Mouse (Mus musculus): ENCODE results near the gene Gm45140. TPM values are rescaled to one million over a fixed set of nuclear protein-coding genes. Genes with fewer than 3 reads are reported as not detected.

Gene Gm45140
- polyA plus RNA-seq, 1 experiment from 2014 or later: 0.94 TPM

DNA sequence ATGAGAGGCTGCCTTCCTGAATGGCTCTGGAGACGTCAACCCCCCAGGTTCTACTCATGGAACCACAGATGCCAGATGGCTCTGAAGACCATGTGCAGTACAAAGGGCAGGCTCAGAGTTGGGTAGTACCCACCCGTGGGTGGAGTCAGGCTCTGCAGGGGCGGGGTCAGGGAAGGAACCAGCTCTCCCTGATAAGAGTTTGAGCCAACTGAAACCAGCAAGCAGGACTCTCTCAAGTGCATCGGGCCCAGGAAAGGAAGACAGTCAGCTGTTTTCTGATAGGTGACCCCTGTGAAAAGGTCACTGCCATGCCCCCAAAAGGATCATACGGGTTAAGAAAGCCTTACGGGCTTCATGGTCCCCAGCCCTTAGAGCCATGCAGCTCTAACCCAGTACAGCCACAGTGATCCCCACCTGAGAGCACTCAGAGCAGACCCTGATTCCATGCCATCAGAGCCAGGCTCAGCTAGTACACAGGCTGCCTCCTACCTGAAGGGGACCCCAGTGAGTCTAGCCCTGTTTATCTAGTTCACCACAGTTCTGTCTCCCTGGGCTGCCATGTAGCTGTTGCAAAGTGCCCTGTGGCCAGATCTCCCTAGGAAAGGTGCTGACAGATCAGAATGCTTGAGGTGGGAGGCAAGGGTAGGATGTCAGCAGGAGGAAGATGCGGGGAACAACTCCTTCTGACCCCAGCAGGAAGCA lies 44.7 kb downstream of the Gm45140 start:
- no peaks in the 10 kb centered on the region for H3K27me3 ChIP-seq (replicated peaks; ENCODE audit: insufficient read depth, low read length)
- peaks cover 12% of the 10 kb centered on the region for H3K4me1 ChIP-seq (ENCODE audit: insufficient read depth, low read depth, low read length)
- no peaks in the 10 kb centered on the region for H3K9me3 ChIP-seq (ENCODE audit: low read length)
- DNase-seq (ENCODE audit: low spot score): peak; percentile 31
- TF ChIP-seq EP300 (IDR thresholded peaks at IDR 0.05) (no peak), CTCF (IDR thresholded peaks at IDR 0.05) (no peak)
- WGBS: 64% methylated on average over 7 of the region's 7 CpGs
- H3K4me3 ChIP-seq (ENCODE audit: low read depth, low read length): no peak overlapping the region
- no peak overlapping the region for H3K4me2 ChIP-seq (replicated peaks; ENCODE audit: low read depth, low read length)
- H3K36me3 ChIP-seq (ENCODE audit: insufficient read depth, low read length): peaks cover 8% of the 10 kb centered on the region; the same call in 1 of the 2 replicates
- H3K9ac ChIP-seq (replicated peaks; ENCODE audit: low read depth): no peak overlapping the region
- ATAC-seq: peak; percentile 23; the same call in 1 of the 2 replicates
- H3K27ac ChIP-seq (ENCODE audit: low read length): no peak overlapping the region

DNA sequence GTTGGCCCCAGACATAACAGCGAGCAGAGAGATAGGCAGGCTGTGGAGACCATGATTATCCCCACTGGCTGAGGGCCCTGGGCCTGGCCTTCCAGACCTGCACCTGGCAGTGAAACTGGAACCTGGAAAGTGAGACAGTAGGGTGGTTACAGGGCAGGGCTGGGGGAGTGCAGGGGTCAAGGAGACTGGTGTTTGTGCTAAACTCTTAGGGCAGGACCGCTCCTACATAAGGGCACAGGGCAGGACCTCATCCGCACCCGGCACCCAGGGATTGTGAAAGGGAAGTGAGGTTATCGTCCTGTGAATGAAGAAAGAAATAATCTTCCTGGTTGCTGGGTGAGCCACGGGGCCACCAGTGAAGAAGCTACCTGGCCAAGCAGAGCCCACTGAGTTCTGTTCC lies 45.8 kb downstream of the Gm45140 start:
- H3K9me3 ChIP-seq (ENCODE audit: low read length): no peaks in the 10 kb centered on the region
- ATAC-seq (no peak), DNase-seq (ENCODE audit: low spot score) (no peak)
- no peak overlapping the region for H3K4me2 ChIP-seq (replicated peaks; ENCODE audit: low read depth, low read length)
- H3K27me3 ChIP-seq (replicated peaks; ENCODE audit: insufficient read depth, low read length): no peaks in the 10 kb centered on the region
- 78% methylated on average over 6 of the region's 6 CpGs for WGBS
- H3K27ac ChIP-seq (ENCODE audit: low read length): peak overlapping the region; percentile 51; the same call in 1 of the 2 replicates
- no peak overlapping the region for H3K4me3 ChIP-seq (ENCODE audit: low read depth, low read length)
- H3K4me1 ChIP-seq (ENCODE audit: insufficient read depth, low read depth, low read length): peaks cover 12% of the 10 kb centered on the region
- TF ChIP-seq CTCF (IDR thresholded peaks at IDR 0.05) (no peak), EP300 (IDR thresholded peaks at IDR 0.05) (no peak)
- peaks cover 8% of the 10 kb centered on the region; the same call in 1 of the 2 replicates for H3K36me3 ChIP-seq (ENCODE audit: insufficient read depth, low read length)
- H3K9ac ChIP-seq (replicated peaks; ENCODE audit: low read depth): no peak overlapping the region

DNA sequence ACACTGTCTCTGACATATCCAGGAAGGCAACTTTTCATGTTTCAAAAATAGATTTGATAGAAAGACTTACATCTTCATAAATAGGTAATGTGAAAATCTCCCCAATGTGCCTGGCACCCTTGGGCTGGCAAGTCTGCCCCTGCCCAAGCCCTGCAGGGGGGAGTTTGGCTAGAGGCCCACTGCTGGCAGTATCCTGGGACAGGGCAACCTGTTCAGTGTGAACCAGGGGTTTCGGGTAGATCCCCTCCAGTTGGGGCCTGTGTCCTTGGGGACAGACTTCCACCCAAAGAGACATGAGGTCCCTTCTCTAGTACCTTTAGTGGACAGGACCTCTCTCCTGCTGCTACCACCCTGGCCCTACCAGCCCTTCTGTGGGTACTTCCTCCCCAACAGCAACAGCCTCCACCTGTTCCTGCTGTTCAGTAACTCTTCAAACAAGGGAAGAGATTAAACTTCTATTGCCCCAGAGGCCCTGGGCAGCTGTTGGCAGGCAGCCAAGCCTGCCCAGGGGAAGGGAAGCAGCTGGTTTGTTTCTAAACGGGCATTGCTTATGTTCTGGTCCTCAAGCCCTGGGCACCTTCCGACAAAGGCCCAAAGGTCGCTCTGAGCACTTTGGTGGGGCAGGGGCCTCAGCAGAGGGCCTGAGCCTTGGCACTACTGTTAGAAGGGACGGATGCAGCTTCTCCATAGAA lies 46.6 kb downstream of the Gm45140 start:
- Histone ChIP-seq H3K4me2 (replicated peaks; ENCODE audit: low read depth, low read length) (no peak overlapping the region), H3K9ac (replicated peaks; ENCODE audit: low read depth) (no peak overlapping the region), H3K4me3 (ENCODE audit: low read depth, low read length) (no peak overlapping the region), H3K27ac (ENCODE audit: low read length) (peak overlapping the region; percentile 51; the same call in 1 of the 2 replicates), H3K9me3 (ENCODE audit: low read length) (no peaks in the 10 kb centered on the region), H3K27me3 (replicated peaks; ENCODE audit: insufficient read depth, low read length) (no peaks in the 10 kb centered on the region), H3K4me1 (ENCODE audit: insufficient read depth, low read depth, low read length) (peaks cover 12% of the 10 kb centered on the region), H3K36me3 (ENCODE audit: insufficient read depth, low read length) (peaks cover 8% of the 10 kb centered on the region; the same call in 1 of the 2 replicates)
- TF ChIP-seq EP300 (IDR thresholded peaks at IDR 0.05): no peak
- TF ChIP-seq CTCF (IDR thresholded peaks at IDR 0.05): no peak
- peak; percentile 76 for ATAC-seq
- 20% methylated on average over 5 of the region's 5 CpGs for WGBS
- peak; percentile 77 for DNase-seq (ENCODE audit: low spot score)

DNA sequence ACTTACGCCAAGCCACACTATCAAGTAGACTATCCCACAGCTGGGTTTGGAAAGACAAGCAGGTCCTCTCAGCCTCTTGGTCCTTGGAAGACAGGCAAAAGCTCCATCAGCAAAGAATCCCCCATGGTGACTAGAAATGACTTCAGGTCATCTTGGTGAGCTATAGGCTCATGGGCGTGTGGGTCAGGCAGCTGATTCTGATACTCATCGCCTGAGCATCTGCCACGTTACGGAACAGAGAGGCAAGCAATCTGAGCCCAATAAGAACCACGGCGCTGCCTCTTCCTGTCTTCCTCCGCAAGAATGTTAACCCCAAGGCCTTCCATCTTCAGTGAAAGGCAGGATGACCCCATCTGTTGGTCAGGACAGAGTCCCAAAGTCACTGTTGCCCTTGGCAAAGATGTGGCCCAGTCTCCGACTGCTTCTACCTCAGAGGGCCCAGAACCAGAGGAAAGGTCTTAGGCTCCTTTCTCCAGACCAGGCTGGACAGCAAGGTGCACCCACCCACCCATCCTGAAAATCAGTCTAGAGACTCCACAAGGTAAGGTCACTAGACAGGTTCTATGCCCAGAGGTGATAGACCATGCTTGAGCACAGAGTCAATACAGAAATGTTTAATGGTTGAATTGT lies 47.2 kb downstream of the Gm45140 start:
- Histone ChIP-seq H3K27me3 (replicated peaks; ENCODE audit: insufficient read depth, low read length) (no peaks in the 10 kb centered on the region), H3K4me3 (ENCODE audit: low read depth, low read length) (no peak overlapping the region), H3K27ac (ENCODE audit: low read length) (no peak overlapping the region), H3K36me3 (ENCODE audit: insufficient read depth, low read length) (peaks cover 8% of the 10 kb centered on the region; the same call in 1 of the 2 replicates), H3K9ac (replicated peaks; ENCODE audit: low read depth) (no peak overlapping the region), H3K4me1 (ENCODE audit: insufficient read depth, low read depth, low read length) (peaks cover 12% of the 10 kb centered on the region), H3K9me3 (ENCODE audit: low read length) (no peaks in the 10 kb centered on the region), H3K4me2 (replicated peaks; ENCODE audit: low read depth, low read length) (no peak overlapping the region)
- DNase-seq (ENCODE audit: low spot score): no peak
- TF ChIP-seq CTCF (IDR thresholded peaks at IDR 0.05) (no peak), EP300 (IDR thresholded peaks at IDR 0.05) (no peak)
- WGBS: 90% methylated on average over 9 of the region's 9 CpGs
- no peak for ATAC-seq

DNA sequence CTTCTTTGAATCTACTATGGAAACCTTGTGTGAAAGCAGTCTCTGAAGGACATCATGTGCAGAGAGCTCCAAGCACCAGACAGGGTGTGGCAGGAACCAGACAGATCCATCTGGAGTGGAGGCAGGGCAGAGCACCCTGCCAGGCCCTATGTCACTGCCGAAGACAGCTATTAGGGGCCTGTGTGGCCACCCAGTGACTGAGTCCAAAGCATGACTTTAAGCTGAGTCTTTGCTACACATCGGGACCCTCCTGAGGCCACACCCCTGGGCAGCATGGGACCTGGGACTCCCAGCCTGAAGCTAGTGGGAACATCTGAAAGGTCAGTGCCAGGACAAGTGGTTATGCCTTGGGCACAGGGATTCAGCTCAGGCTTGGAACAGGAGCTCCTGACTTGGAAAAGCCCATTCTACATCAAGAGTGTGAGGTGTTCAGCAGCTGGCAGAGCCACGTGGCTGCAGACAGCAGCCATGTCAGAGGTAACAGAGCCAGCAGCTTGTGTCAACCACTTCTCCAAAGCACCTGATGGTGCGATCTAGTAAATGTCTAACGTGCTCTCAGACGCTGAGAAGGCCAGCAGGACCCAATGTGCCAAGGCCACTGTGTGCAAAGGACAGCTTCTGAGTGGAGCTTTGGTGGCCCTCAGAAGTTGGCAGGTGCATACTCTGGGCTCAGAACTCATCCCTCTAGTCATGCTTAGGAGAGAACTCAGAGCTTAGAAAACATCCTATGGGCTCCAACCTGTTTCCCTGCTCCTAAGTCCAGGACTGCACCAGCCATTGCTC lies 48.3 kb downstream of the Gm45140 start:
- H3K9ac ChIP-seq (replicated peaks; ENCODE audit: low read depth): no peak overlapping the region
- TF ChIP-seq CTCF (IDR thresholded peaks at IDR 0.05) (no peak), EP300 (IDR thresholded peaks at IDR 0.05) (no peak)
- no peak overlapping the region for H3K4me3 ChIP-seq (ENCODE audit: low read depth, low read length)
- WGBS: 66% methylated on average over 6 of the region's 6 CpGs
- H3K27me3 ChIP-seq (replicated peaks; ENCODE audit: insufficient read depth, low read length): no peaks in the 10 kb centered on the region
- DNase-seq (ENCODE audit: low spot score) (no peak), ATAC-seq (peak; percentile 32)
- no peaks in the 10 kb centered on the region for H3K9me3 ChIP-seq (ENCODE audit: low read length)
- peaks cover 12% of the 10 kb centered on the region for H3K4me1 ChIP-seq (ENCODE audit: insufficient read depth, low read depth, low read length)
- H3K4me2 ChIP-seq (replicated peaks; ENCODE audit: low read depth, low read length): no peak overlapping the region
- H3K36me3 ChIP-seq (ENCODE audit: insufficient read depth, low read length): peaks cover 4% of the 10 kb centered on the region; the same call in 1 of the 2 replicates
- no peak overlapping the region for H3K27ac ChIP-seq (ENCODE audit: low read length)
